Mouse (Mus musculus) heart, embryonic 13.5 days (tissue): ENCODE measurements around the gene Rnf144b. TPM values are rescaled to one million over a fixed set of nuclear protein-coding genes. Genes with fewer than 3 reads are reported as not detected.

Source experiments
- ATAC-seq: fragments of 200-750 bp; cut with Nextera tagmentation; 2 replicates; pipeline ENCODE4 v1.8.0; 2017; ENCODE audit warnings: moderate TSS enrichment; ENCODE audit not compliant: insufficient number of reproducible peaks, low FRiP score, low TSS enrichment; ENCODE audit errors: extremely low read depth
- H3K27ac ChIP-seq: fragments of 300-500 bp; sonication (generic); replicated peaks from 2 replicates; pipeline ENCODE4 v1.5.1; 2015; ENCODE audit warnings: moderate library complexity, mild to moderate bottlenecking, inconsistent platforms
- H3K27me3 ChIP-seq: fragments of 300-500 bp; sonication (generic); replicated peaks from 2 replicates; pipeline ENCODE4 v1.6.1; 2015; ENCODE audit warnings: mild to moderate bottlenecking, inconsistent platforms
- H3K36me3 ChIP-seq: fragments of 300-500 bp; sonication (generic); 2 replicates; pipeline ENCODE4 v1.6.1; 2015; ENCODE audit warnings: mild to moderate bottlenecking, inconsistent platforms
- H3K4me1 ChIP-seq: fragments of 300-500 bp; sonication (generic); 2 replicates; pipeline ENCODE4 v1.6.1; 2015; ENCODE audit warnings: inconsistent platforms
- H3K4me2 ChIP-seq: fragments of 300-500 bp; sonication (generic); 2 replicates; pipeline ENCODE4 v1.6.1; 2015; ENCODE audit warnings: inconsistent platforms, mild to moderate bottlenecking, moderate library complexity
- H3K4me3 ChIP-seq: fragments of 300-500 bp; sonication (generic); 2 replicates; pipeline ENCODE4 v1.5.1; 2015; ENCODE audit warnings: moderate library complexity, mild to moderate bottlenecking, inconsistent platforms
- H3K9ac ChIP-seq: fragments of 300-500 bp; sonication (generic); 2 replicates; pipeline ENCODE4 v1.6.1; 2015; ENCODE audit warnings: inconsistent platforms, mild to moderate bottlenecking, moderate library complexity
- H3K9me3 ChIP-seq: fragments of 300-500 bp; sonication (generic); 2 replicates; pipeline ENCODE4 v1.6.1; 2016; ENCODE audit warnings: inconsistent platforms
- WGBS: fragments of 180-500 bp; shearing (Covaris S2); methylation state at CpG from one replicate; pipeline ENCODE4 v1.1.7; 2015; ENCODE audit warnings: mixed read lengths; 5-methylcytosine and 5-hydroxymethylcytosine counted together
- polyA plus RNA-seq: library from polyadenylated mRNA; unstranded; fragments of >200 nt; fragmentation: Nextera tagmentation; extraction: Ambion mirVana; gene quantifications from 2 replicates; pipeline ENCODE4 v1.2.1, GENCODE M21; 2015

Rnf144b gene
- polyA plus RNA-seq, 1 experiment from 2014 or later = 1.4 TPM

GRCm38 (mm10) chr13:47152390-47152789 lies 29.9 kb downstream of the Rnf144b start:
- no peak overlapping the region for H3K27ac ChIP-seq
- H3K27me3 ChIP-seq = no peaks in the 10 kb centered on the region
- no peak for ATAC-seq
- no peak overlapping the region for H3K4me3 ChIP-seq
- H3K9me3 ChIP-seq = no peaks in the 10 kb centered on the region
- H3K36me3 ChIP-seq = no peaks in the 10 kb centered on the region
- H3K4me1 ChIP-seq = peaks cover 20% of the 10 kb centered on the region
- H3K4me2 ChIP-seq = no peak overlapping the region
- no peak overlapping the region for H3K9ac ChIP-seq
- 34% methylated on average over 7 of the region's 7 CpGs for WGBS

GRCm38 (mm10) chr13:47153206-47153605 lies 30.8 kb downstream of the Rnf144b start:
- 64% methylated on average over 5 of the region's 5 CpGs for WGBS
- no peak overlapping the region for H3K4me3 ChIP-seq
- no peak for ATAC-seq
- no peaks in the 10 kb centered on the region for H3K9me3 ChIP-seq
- H3K27ac ChIP-seq = no peak overlapping the region
- H3K27me3 ChIP-seq = no peaks in the 10 kb centered on the region
- no peak overlapping the region for H3K9ac ChIP-seq
- H3K36me3 ChIP-seq = no peaks in the 10 kb centered on the region
- H3K4me2 ChIP-seq = no peak overlapping the region
- H3K4me1 ChIP-seq = peaks cover 12% of the 10 kb centered on the region

- no peak overlapping the region for H3K4me2 ChIP-seq
- no peak overlapping the region for H3K27ac ChIP-seq
- H3K36me3 ChIP-seq = no peaks in the 10 kb centered on the region
- no peaks in the 10 kb centered on the region for H3K4me1 ChIP-seq
- H3K27me3 ChIP-seq = no peaks in the 10 kb centered on the region
- H3K4me3 ChIP-seq = no peak overlapping the region
- no peak for ATAC-seq
- 73% methylated on average over 4 of the region's 4 CpGs for WGBS
- no peak overlapping the region for H3K9ac ChIP-seq
- no peaks in the 10 kb centered on the region for H3K9me3 ChIP-seq
Measured at GRCm38 (mm10) chr13:47154866-47155265, 32.4 kb downstream of the Rnf144b start.

GRCm38 (mm10) chr13:47156841-47157240 lies 34.4 kb downstream of the Rnf144b start:
- 36% methylated on average over 5 of the region's 5 CpGs for WGBS
- H3K36me3 ChIP-seq = no peaks in the 10 kb centered on the region
- H3K4me3 ChIP-seq = no peak overlapping the region
- H3K27me3 ChIP-seq = no peaks in the 10 kb centered on the region
- no peak overlapping the region for H3K9ac ChIP-seq
- no peaks in the 10 kb centered on the region for H3K4me1 ChIP-seq
- no peak for ATAC-seq
- H3K27ac ChIP-seq = no peak overlapping the region
- H3K9me3 ChIP-seq = no peaks in the 10 kb centered on the region
- H3K4me2 ChIP-seq = no peak overlapping the region

- Histone ChIP-seq H3K9me3 (peaks cover 7% of the 10 kb centered on the region; the same call in 1 of the 2 replicates), H3K27ac (no peak overlapping the region), H3K36me3 (peaks cover 4% of the 10 kb centered on the region; the same call in 1 of the 2 replicates), H3K4me3 (no peak overlapping the region), H3K9ac (no peak overlapping the region), H3K4me2 (no peak overlapping the region), H3K4me1 (no peaks in the 10 kb centered on the region), H3K27me3 (no peaks in the 10 kb centered on the region)
- no peak for ATAC-seq
- 81% methylated on average over 5 of the region's 5 CpGs for WGBS
Measured at GRCm38 (mm10) chr13:47162001-47162400, 39.5 kb downstream of the Rnf144b start.

GRCm38 (mm10) chr13:47164732-47165131 lies 42.3 kb downstream of the Rnf144b start:
- Histone ChIP-seq H3K4me1 (0 out of 2 replicates have a peak, but pooled peaks cover 3% of the 10 kb centered on the region), H3K27me3 (no peaks in the 10 kb centered on the region), H3K4me3 (no peak overlapping the region), H3K4me2 (no peak overlapping the region), H3K9ac (no peak overlapping the region), H3K27ac (no peak overlapping the region), H3K9me3 (peaks cover 7% of the 10 kb centered on the region; the same call in 1 of the 2 replicates), H3K36me3 (peaks cover 4% of the 10 kb centered on the region; the same call in 1 of the 2 replicates)
- 66% methylated on average over 5 of the region's 5 CpGs for WGBS
- no peak for ATAC-seq

- Histone ChIP-seq H3K27me3 (no peaks in the 10 kb centered on the region), H3K9ac (no peak overlapping the region), H3K27ac (no peak overlapping the region), H3K9me3 (peaks cover 7% of the 10 kb centered on the region; the same call in 1 of the 2 replicates), H3K4me2 (no peak overlapping the region), H3K4me3 (no peak overlapping the region), H3K36me3 (peaks cover 4% of the 10 kb centered on the region; the same call in 1 of the 2 replicates), H3K4me1 (0 out of 2 replicates have a peak, but pooled peaks cover 3% of the 10 kb centered on the region)
- ATAC-seq = no peak
- WGBS = 79% methylated on average over 2 of the region's 2 CpGs
Measured at GRCm38 (mm10) chr13:47165261-47165660, 42.8 kb downstream of the Rnf144b start.

GRCm38 (mm10) chr13:47168484-47168883 lies 46.0 kb downstream of the Rnf144b start:
- ATAC-seq = no peak
- 0 out of 2 replicates have a peak, but pooled peaks cover 3% of the 10 kb centered on the region for H3K4me1 ChIP-seq

GRCm38 (mm10) chr13:47170026-47170425 lies 47.6 kb downstream of the Rnf144b start:
- no peak for ATAC-seq
- Histone ChIP-seq H3K9ac (no peak overlapping the region), H3K4me3 (no peak overlapping the region), H3K27me3 (no peaks in the 10 kb centered on the region), H3K9me3 (no peaks in the 10 kb centered on the region), H3K27ac (no peak overlapping the region), H3K36me3 (no peaks in the 10 kb centered on the region), H3K4me2 (no peak overlapping the region), H3K4me1 (0 out of 2 replicates have a peak, but pooled peaks cover 3% of the 10 kb centered on the region)
- 85% methylated on average over 4 of the region's 4 CpGs for WGBS

More at GRCm38 (mm10) chr13:47168484-47168883, 46.0 kb downstream of the Rnf144b start:
- Histone ChIP-seq H3K4me2 (no peak overlapping the region), H3K27ac (no peak overlapping the region), H3K9ac (no peak overlapping the region), H3K9me3 (no peaks in the 10 kb centered on the region), H3K27me3 (no peaks in the 10 kb centered on the region), H3K4me3 (no peak overlapping the region), H3K36me3 (peaks cover under 1% of the 10 kb centered on the region; the same call in 1 of the 2 replicates)
- WGBS = 41% methylated on average over 11 of the region's 11 CpGs

GRCm38 (mm10) chr13:47170811-47171555 lies 48.5 kb downstream of the Rnf144b start:
- ATAC-seq = no peak
- no peak overlapping the region for H3K4me3 ChIP-seq
- 68% methylated on average over 13 of the region's 13 CpGs for WGBS

GRCm38 (mm10) chr13:47172891-47173290 lies 50.4 kb downstream of the Rnf144b start:
- Histone ChIP-seq H3K4me3 (no peak overlapping the region), H3K9ac (no peak overlapping the region), H3K9me3 (no peaks in the 10 kb centered on the region), H3K27me3 (no peaks in the 10 kb centered on the region), H3K4me1 (peaks cover 10% of the 10 kb centered on the region), H3K36me3 (no peaks in the 10 kb centered on the region), H3K4me2 (no peak overlapping the region), H3K27ac (no peak overlapping the region)
- no peak for ATAC-seq
- WGBS = 57% methylated on average over 10 of the region's 10 CpGs

More at GRCm38 (mm10) chr13:47170811-47171555, 48.5 kb downstream of the Rnf144b start:
- Histone ChIP-seq H3K9me3 (no peaks in the 10 kb centered on the region), H3K27me3 (no peaks in the 10 kb centered on the region), H3K4me1 (peaks cover 6% of the 10 kb centered on the region), H3K36me3 (no peaks in the 10 kb centered on the region), H3K27ac (no peak overlapping the region), H3K9ac (no peak overlapping the region), H3K4me2 (no peak overlapping the region)

GRCm38 (mm10) chr13:47178182-47178581 lies 55.7 kb downstream of the Rnf144b start:
- Histone ChIP-seq H3K9me3 (no peaks in the 10 kb centered on the region), H3K9ac (no peak overlapping the region), H3K36me3 (no peaks in the 10 kb centered on the region), H3K4me2 (no peak overlapping the region), H3K27ac (no peak overlapping the region), H3K27me3 (no peaks in the 10 kb centered on the region), H3K4me1 (peaks cover 8% of the 10 kb centered on the region), H3K4me3 (no peak overlapping the region)
- WGBS = 66% methylated on average over 8 of the region's 8 CpGs
- ATAC-seq = no peak
